Mouse (Mus musculus) olfactory bulb, adult 2 months (tissue): ENCODE data around the gene Ppp6r2.

Experiments
- CTCF ChIP-seq: fragments of 200-500 bp; IDR thresholded peaks from 2 replicates; pipeline ENCODE4 v1.5.1; 2012; ENCODE audit warnings: low read depth, mild to moderate bottlenecking, low read length, moderate library complexity; ENCODE audit not compliant: insufficient read depth
- POLR2A ChIP-seq: fragments of 200-500 bp; IDR thresholded peaks from 2 replicates; pipeline ENCODE4 v1.6.1; 2012; ENCODE audit warnings: mild to moderate bottlenecking, low read depth, low read length, moderate library complexity; ENCODE audit not compliant: insufficient read depth

DNA sequence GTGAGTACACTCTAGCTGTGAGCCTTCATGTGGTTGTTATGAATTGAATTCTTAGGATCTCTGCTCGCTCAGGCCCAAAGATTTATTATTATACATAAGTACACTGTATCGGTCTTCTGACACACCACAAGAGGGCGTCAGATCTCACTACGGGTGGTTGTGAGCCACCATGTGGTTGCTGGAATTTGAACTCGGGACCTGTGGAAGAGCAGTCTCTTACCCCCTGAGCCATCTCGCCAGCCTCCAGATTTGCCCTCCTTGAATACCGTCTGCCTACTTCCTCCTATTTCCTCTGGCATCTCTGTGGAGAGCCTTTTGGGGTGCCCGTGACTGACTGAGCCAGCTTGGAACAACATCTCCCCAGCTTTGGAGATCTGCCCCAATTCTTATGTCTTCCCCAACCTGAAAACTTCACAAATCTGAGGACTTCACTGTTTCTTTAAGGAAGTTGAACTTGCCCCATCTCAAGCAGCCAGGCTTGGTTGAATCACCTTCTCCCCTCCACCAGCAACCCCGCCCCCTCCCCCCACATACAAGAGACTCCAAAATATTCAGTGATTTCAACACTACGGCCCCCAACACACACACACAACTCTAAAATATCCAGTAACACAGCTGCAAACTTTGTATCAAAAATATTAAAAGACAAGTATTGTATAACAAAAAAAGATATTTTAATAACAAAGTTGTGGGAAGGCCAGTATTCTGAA is 29.6 kb upstream of the Ppp6r2 start:
- no peak for TF ChIP-seq CTCF
- TF ChIP-seq POLR2A: no peak
